Mouse (Mus musculus) liver, adult 2 months (tissue): ENCODE measurements around the gene Mthfd1l.

Source experiments
- CTCF ChIP-seq: fragments of 200-500 bp; IDR thresholded peaks from 2 replicates; pipeline ENCODE4 v1.5.1; 2011; ENCODE audit warnings: low read depth, low read length, control low read depth
- POLR2A ChIP-seq: fragments of 200-500 bp; IDR thresholded peaks from 2 replicates; pipeline ENCODE4 v1.6.1; 2011; ENCODE audit warnings: low read length, control low read depth; ENCODE audit not compliant: insufficient read depth; ENCODE audit errors: extremely low read depth

GRCm38 (mm10) chr10:3940596-3940975 is 32.3 kb upstream of the Mthfd1l start:
- TF ChIP-seq POLR2A (no peak), CTCF (no peak)
